Mouse (Mus musculus): ENCODE measurements around the gene Orc1. TPM values are rescaled to one million over a fixed set of nuclear protein-coding genes. Genes with fewer than 3 reads are reported as not detected.

Gene Orc1
- polyA plus RNA-seq, 1 experiment from 2014 or later: 9.0 TPM

- no peaks in the 10 kb centered on the region for H3K4me1 ChIP-seq (ENCODE audit: control insufficient read depth, insufficient read depth, low read length)
- 92% methylated on average over 7 of the region's 7 CpGs for WGBS (ENCODE audit: insufficient replicate concordance)
- H3K9me3 ChIP-seq (replicated peaks; ENCODE audit: control insufficient read depth, low read length): no peaks in the 10 kb centered on the region
- no peak for ATAC-seq (replicated peaks; ENCODE audit: insufficient number of reproducible peaks, low FRiP score, low TSS enrichment)
- no peaks in the 10 kb centered on the region for H3K27me3 ChIP-seq (ENCODE audit: control insufficient read depth, insufficient read depth, low read length)
- H3K9ac ChIP-seq (ENCODE audit: low read depth, low read length): no peak overlapping the region
- peaks cover 38% of the 10 kb centered on the region for H3K36me3 ChIP-seq (ENCODE audit: control insufficient read depth, insufficient read depth, low read length)
- no peak overlapping the region for H3K4me3 ChIP-seq (ENCODE audit: low read depth, low read length)
- no peak overlapping the region for H3K27ac ChIP-seq (ENCODE audit: low read depth, low read length)
- no peak overlapping the region for H3K4me2 ChIP-seq
Measured at GRCm38 (mm10) chr4:108629363-108629880, 50.2 kb downstream of the Orc1 start.

GRCm38 (mm10) chr4:108630096-108630495 is 50.9 kb downstream of the Orc1 start:
- Histone ChIP-seq H3K27me3 (ENCODE audit: control insufficient read depth, insufficient read depth, low read length) (no peaks in the 10 kb centered on the region), H3K9ac (ENCODE audit: low read depth, low read length) (no peak overlapping the region), H3K4me1 (ENCODE audit: control insufficient read depth, insufficient read depth, low read length) (no peaks in the 10 kb centered on the region), H3K4me3 (ENCODE audit: low read depth, low read length) (no peak overlapping the region), H3K4me2 (no peak overlapping the region), H3K9me3 (replicated peaks; ENCODE audit: control insufficient read depth, low read length) (no peaks in the 10 kb centered on the region), H3K27ac (ENCODE audit: low read depth, low read length) (no peak overlapping the region), H3K36me3 (ENCODE audit: control insufficient read depth, insufficient read depth, low read length) (peaks cover 35% of the 10 kb centered on the region)
- 87% methylated on average over 9 of the region's 9 CpGs for WGBS (ENCODE audit: insufficient replicate concordance)
- no peak for ATAC-seq (replicated peaks; ENCODE audit: insufficient number of reproducible peaks, low FRiP score, low TSS enrichment)

GRCm38 (mm10) chr4:108631616-108632015 is 52.4 kb downstream of the Orc1 start:
- WGBS (ENCODE audit: insufficient replicate concordance): 92% methylated on average over 4 of the region's 4 CpGs
- H3K4me3 ChIP-seq (ENCODE audit: low read depth, low read length): no peak overlapping the region
- H3K4me2 ChIP-seq: no peak overlapping the region
- no peaks in the 10 kb centered on the region for H3K27me3 ChIP-seq (ENCODE audit: control insufficient read depth, insufficient read depth, low read length)
- H3K4me1 ChIP-seq (ENCODE audit: control insufficient read depth, insufficient read depth, low read length): no peaks in the 10 kb centered on the region
- no peaks in the 10 kb centered on the region for H3K9me3 ChIP-seq (replicated peaks; ENCODE audit: control insufficient read depth, low read length)
- no peak for ATAC-seq (replicated peaks; ENCODE audit: insufficient number of reproducible peaks, low FRiP score, low TSS enrichment)
- H3K36me3 ChIP-seq (ENCODE audit: control insufficient read depth, insufficient read depth, low read length): peaks cover 35% of the 10 kb centered on the region
- no peak overlapping the region for H3K27ac ChIP-seq (ENCODE audit: low read depth, low read length)
- H3K9ac ChIP-seq (ENCODE audit: low read depth, low read length): no peak overlapping the region

GRCm38 (mm10) chr4:108633703-108634102 is 54.5 kb downstream of the Orc1 start:
- WGBS (ENCODE audit: insufficient replicate concordance): 90% methylated on average over 12 of the region's 12 CpGs
- H3K27me3 ChIP-seq (ENCODE audit: control insufficient read depth, insufficient read depth, low read length): no peaks in the 10 kb centered on the region
- H3K36me3 ChIP-seq (ENCODE audit: control insufficient read depth, insufficient read depth, low read length): peaks cover 24% of the 10 kb centered on the region

GRCm38 (mm10) chr4:108634696-108635095 is 55.5 kb downstream of the Orc1 start:
- no peaks in the 10 kb centered on the region for H3K9me3 ChIP-seq (replicated peaks; ENCODE audit: control insufficient read depth, low read length)
- no peak for ATAC-seq (replicated peaks; ENCODE audit: insufficient number of reproducible peaks, low FRiP score, low TSS enrichment)
- H3K27me3 ChIP-seq (ENCODE audit: control insufficient read depth, insufficient read depth, low read length): no peaks in the 10 kb centered on the region
- WGBS (ENCODE audit: insufficient replicate concordance): 80% methylated on average over 4 of the region's 4 CpGs
- peaks cover 20% of the 10 kb centered on the region for H3K36me3 ChIP-seq (ENCODE audit: control insufficient read depth, insufficient read depth, low read length)
- no peak overlapping the region for H3K27ac ChIP-seq (ENCODE audit: low read depth, low read length)
- no peak overlapping the region for H3K9ac ChIP-seq (ENCODE audit: low read depth, low read length)
- no peaks in the 10 kb centered on the region for H3K4me1 ChIP-seq (ENCODE audit: control insufficient read depth, insufficient read depth, low read length)
- H3K4me3 ChIP-seq (ENCODE audit: low read depth, low read length): no peak overlapping the region
- no peak overlapping the region for H3K4me2 ChIP-seq

More at GRCm38 (mm10) chr4:108633703-108634102, 54.5 kb downstream of the Orc1 start:
- no peak overlapping the region for H3K4me2 ChIP-seq
- H3K9me3 ChIP-seq (replicated peaks; ENCODE audit: control insufficient read depth, low read length): no peaks in the 10 kb centered on the region
- ATAC-seq (replicated peaks; ENCODE audit: insufficient number of reproducible peaks, low FRiP score, low TSS enrichment): no peak
- no peak overlapping the region for H3K4me3 ChIP-seq (ENCODE audit: low read depth, low read length)
- no peak overlapping the region for H3K9ac ChIP-seq (ENCODE audit: low read depth, low read length)
- no peak overlapping the region for H3K27ac ChIP-seq (ENCODE audit: low read depth, low read length)
- H3K4me1 ChIP-seq (ENCODE audit: control insufficient read depth, insufficient read depth, low read length): no peaks in the 10 kb centered on the region

- no peak overlapping the region for H3K4me2 ChIP-seq
- H3K9ac ChIP-seq (ENCODE audit: low read depth, low read length): no peak overlapping the region
- ATAC-seq (replicated peaks; ENCODE audit: insufficient number of reproducible peaks, low FRiP score, low TSS enrichment): no peak
- H3K27me3 ChIP-seq (ENCODE audit: control insufficient read depth, insufficient read depth, low read length): no peaks in the 10 kb centered on the region
- H3K4me3 ChIP-seq (ENCODE audit: low read depth, low read length): no peak overlapping the region
- no peaks in the 10 kb centered on the region for H3K9me3 ChIP-seq (replicated peaks; ENCODE audit: control insufficient read depth, low read length)
- H3K4me1 ChIP-seq (ENCODE audit: control insufficient read depth, insufficient read depth, low read length): no peaks in the 10 kb centered on the region
- peaks cover 17% of the 10 kb centered on the region for H3K36me3 ChIP-seq (ENCODE audit: control insufficient read depth, insufficient read depth, low read length)
- H3K27ac ChIP-seq (ENCODE audit: low read depth, low read length): no peak overlapping the region
Measured at GRCm38 (mm10) chr4:108635101-108635500, 55.9 kb downstream of the Orc1 start.

- no peak overlapping the region for H3K27ac ChIP-seq (ENCODE audit: low read depth, low read length)
Measured at GRCm38 (mm10) chr4:108637721-108638120, 58.5 kb downstream of the Orc1 start.

GRCm38 (mm10) chr4:108638752-108639151 is 59.5 kb downstream of the Orc1 start:
- H3K9me3 ChIP-seq (replicated peaks; ENCODE audit: control insufficient read depth, low read length): no peaks in the 10 kb centered on the region
- no peaks in the 10 kb centered on the region for H3K27me3 ChIP-seq (ENCODE audit: control insufficient read depth, insufficient read depth, low read length)
- no peak overlapping the region for H3K4me3 ChIP-seq (ENCODE audit: low read depth, low read length)
- H3K36me3 ChIP-seq (ENCODE audit: control insufficient read depth, insufficient read depth, low read length): peaks cover 8% of the 10 kb centered on the region; the same call in 1 of the 2 replicates
- WGBS (ENCODE audit: insufficient replicate concordance): 71% methylated on average over 5 of the region's 5 CpGs
- H3K4me2 ChIP-seq: no peak overlapping the region
- no peaks in the 10 kb centered on the region for H3K4me1 ChIP-seq (ENCODE audit: control insufficient read depth, insufficient read depth, low read length)
- no peak for ATAC-seq (replicated peaks; ENCODE audit: insufficient number of reproducible peaks, low FRiP score, low TSS enrichment)
- no peak overlapping the region for H3K27ac ChIP-seq (ENCODE audit: low read depth, low read length)
- no peak overlapping the region for H3K9ac ChIP-seq (ENCODE audit: low read depth, low read length)

More at GRCm38 (mm10) chr4:108637721-108638120, 58.5 kb downstream of the Orc1 start:
- WGBS (ENCODE audit: insufficient replicate concordance): 90% methylated on average over 3 of the region's 3 CpGs
- no peak overlapping the region for H3K4me2 ChIP-seq
- no peak overlapping the region for H3K4me3 ChIP-seq (ENCODE audit: low read depth, low read length)
- H3K4me1 ChIP-seq (ENCODE audit: control insufficient read depth, insufficient read depth, low read length): no peaks in the 10 kb centered on the region
- no peak overlapping the region for H3K9ac ChIP-seq (ENCODE audit: low read depth, low read length)
- H3K27me3 ChIP-seq (ENCODE audit: control insufficient read depth, insufficient read depth, low read length): no peaks in the 10 kb centered on the region
- no peak for ATAC-seq (replicated peaks; ENCODE audit: insufficient number of reproducible peaks, low FRiP score, low TSS enrichment)
- H3K9me3 ChIP-seq (replicated peaks; ENCODE audit: control insufficient read depth, low read length): no peaks in the 10 kb centered on the region
- H3K36me3 ChIP-seq (ENCODE audit: control insufficient read depth, insufficient read depth, low read length): peaks cover 11% of the 10 kb centered on the region; the same call in 1 of the 2 replicates

- 0 out of 2 replicates have a peak, but pooled peaks cover 6% of the 10 kb centered on the region for H3K36me3 ChIP-seq (ENCODE audit: control insufficient read depth, insufficient read depth, low read length)
- ATAC-seq (replicated peaks; ENCODE audit: insufficient number of reproducible peaks, low FRiP score, low TSS enrichment): no peak
- WGBS (ENCODE audit: insufficient replicate concordance): 72% methylated on average over 2 of the region's 2 CpGs
- no peak overlapping the region for H3K4me3 ChIP-seq (ENCODE audit: low read depth, low read length)
- no peaks in the 10 kb centered on the region for H3K27me3 ChIP-seq (ENCODE audit: control insufficient read depth, insufficient read depth, low read length)
- no peak overlapping the region for H3K9ac ChIP-seq (ENCODE audit: low read depth, low read length)
- H3K27ac ChIP-seq (ENCODE audit: low read depth, low read length): no peak overlapping the region
- H3K9me3 ChIP-seq (replicated peaks; ENCODE audit: control insufficient read depth, low read length): no peaks in the 10 kb centered on the region
- H3K4me1 ChIP-seq (ENCODE audit: control insufficient read depth, insufficient read depth, low read length): no peaks in the 10 kb centered on the region
- H3K4me2 ChIP-seq: no peak overlapping the region
Measured at GRCm38 (mm10) chr4:108664407-108664806, 85.2 kb downstream of the Orc1 start.

Measured in heart, embryonic 11.5 days (tissue).